Mouse (Mus musculus): ENCODE measurements around the gene Slc44a2.
"Not testable (repeated sequence)": the region's sequence is repeated elsewhere in the genome, so short reads cannot be mapped to it uniquely, and the experiment has no call there.

The Slc44a2 gene

DNA sequence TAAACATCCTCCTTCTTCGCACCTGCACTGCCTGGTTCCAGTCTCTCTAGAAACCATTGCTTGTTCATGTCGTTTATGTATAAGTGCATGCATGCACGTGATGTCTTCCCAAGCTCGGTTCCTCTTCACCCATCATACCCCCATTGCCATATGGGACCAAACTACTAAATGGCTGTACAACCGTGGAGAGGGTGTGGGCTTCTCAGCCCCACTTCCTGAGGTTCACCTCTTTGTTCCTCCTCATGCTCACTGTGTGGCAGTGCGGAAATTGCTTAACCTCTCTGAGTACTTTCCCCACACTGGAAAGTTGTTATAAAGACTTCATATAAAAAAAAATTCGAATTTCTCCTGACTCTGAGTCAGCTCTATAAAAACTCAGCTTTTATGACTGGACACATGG, 3.8 kb upstream of the Slc44a2 start:
- peak; percentile 64 for DNase-seq (ENCODE audit: low read depth, low spot score)
- Histone ChIP-seq H3K36me3 (ENCODE audit: control insufficient read depth, insufficient read depth, low read length, poor library complexity, severe bottlenecking) (no peaks in the 10 kb centered on the region), H3K27me3 (ENCODE audit: control insufficient read depth, insufficient read depth, low read length, poor library complexity, severe bottlenecking) (no peaks in the 10 kb centered on the region)

DNA sequence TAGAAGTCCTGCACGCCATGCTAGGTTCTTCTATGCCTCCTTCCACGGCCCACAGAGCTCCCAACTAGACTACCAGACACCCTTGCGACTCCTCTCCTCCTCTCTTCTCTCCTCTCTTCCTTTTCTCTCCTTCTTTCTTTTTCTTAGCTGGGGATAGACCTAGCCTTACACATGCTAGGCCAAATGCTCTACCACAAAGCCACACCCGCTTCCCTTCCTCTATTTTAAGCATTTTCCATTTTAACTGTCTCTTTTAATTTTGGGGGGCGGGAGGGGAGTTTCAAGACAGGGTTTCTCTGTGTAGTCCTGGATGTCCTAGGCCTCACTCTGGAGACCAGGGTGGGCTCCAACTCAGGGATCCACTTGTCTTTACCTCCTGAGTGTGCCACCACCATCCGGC, 1.7 kb upstream of the Slc44a2 start:
- Histone ChIP-seq H3K27me3 (ENCODE audit: control insufficient read depth, insufficient read depth, low read length, poor library complexity, severe bottlenecking) (no peaks in the 10 kb centered on the region), H3K36me3 (ENCODE audit: control insufficient read depth, insufficient read depth, low read length, poor library complexity, severe bottlenecking) (no peaks in the 10 kb centered on the region)
- DNase-seq (ENCODE audit: low read depth, low spot score): no peak

DNA sequence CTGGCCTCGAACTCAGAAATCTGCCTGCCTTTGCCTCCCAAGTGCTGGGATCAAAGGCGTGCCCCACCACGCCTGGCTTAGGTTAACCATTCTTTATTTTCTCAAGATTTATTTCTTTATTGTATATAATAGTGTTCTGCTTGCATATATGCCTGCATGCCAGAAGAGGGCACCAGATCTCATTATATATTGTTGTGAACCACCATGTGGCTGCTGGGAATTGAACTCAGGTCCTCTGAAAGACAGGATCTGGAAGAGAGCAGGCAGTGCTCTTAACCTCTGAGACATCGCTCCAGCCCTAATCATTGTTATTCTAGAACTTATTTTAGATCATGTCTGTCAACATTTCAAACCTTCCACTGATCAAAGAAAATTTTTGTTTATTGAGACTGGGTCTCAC, 995 bp upstream of the Slc44a2 start:
- H3K27me3 ChIP-seq (ENCODE audit: control insufficient read depth, insufficient read depth, low read length, poor library complexity, severe bottlenecking): no peaks in the 10 kb centered on the region
- DNase-seq (ENCODE audit: low read depth, low spot score): no peak
- no peaks in the 10 kb centered on the region for H3K36me3 ChIP-seq (ENCODE audit: control insufficient read depth, insufficient read depth, low read length, poor library complexity, severe bottlenecking)

DNA sequence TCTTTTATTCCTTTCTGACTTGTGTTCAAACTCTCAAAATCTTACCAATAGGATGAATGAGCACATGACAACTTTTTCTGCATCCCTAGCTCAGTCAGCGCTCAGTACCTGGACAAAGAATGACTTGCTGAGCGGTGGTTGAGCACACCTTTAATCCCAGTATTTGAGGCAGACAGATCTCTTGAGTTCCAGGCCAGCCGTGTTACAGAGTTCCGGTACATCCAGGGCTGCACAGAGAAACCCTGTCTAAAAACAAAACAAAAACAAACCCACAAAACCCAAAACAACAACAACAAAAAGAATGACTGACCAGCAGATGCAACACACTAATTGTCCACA, 249 bp upstream of the Slc44a2 start:
- Histone ChIP-seq H3K36me3 (ENCODE audit: control insufficient read depth, insufficient read depth, low read length, poor library complexity, severe bottlenecking) (no peaks in the 10 kb centered on the region), H3K27me3 (ENCODE audit: control insufficient read depth, insufficient read depth, low read length, poor library complexity, severe bottlenecking) (no peaks in the 10 kb centered on the region)
- peak; percentile 32 for DNase-seq (ENCODE audit: low read depth, low spot score)

DNA sequence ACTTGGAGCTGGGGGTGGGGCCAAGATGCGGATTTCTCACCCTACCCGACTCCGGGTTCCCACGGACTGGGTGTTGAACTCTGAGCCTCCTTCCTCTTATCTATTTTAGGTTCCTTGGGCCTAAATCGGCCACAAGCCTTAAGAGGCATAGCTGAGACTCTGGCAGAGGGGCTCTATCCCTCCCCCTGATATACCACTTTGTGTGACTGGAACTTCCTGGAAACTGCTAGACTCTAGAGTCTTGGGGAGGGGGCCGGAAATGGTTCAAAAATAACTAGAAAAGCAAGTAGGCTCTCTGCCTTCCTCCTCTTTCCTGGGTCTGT, 976 bp downstream of the Slc44a2 start:
- DNase-seq (ENCODE audit: low read depth, low spot score): peak; percentile 79

DNA sequence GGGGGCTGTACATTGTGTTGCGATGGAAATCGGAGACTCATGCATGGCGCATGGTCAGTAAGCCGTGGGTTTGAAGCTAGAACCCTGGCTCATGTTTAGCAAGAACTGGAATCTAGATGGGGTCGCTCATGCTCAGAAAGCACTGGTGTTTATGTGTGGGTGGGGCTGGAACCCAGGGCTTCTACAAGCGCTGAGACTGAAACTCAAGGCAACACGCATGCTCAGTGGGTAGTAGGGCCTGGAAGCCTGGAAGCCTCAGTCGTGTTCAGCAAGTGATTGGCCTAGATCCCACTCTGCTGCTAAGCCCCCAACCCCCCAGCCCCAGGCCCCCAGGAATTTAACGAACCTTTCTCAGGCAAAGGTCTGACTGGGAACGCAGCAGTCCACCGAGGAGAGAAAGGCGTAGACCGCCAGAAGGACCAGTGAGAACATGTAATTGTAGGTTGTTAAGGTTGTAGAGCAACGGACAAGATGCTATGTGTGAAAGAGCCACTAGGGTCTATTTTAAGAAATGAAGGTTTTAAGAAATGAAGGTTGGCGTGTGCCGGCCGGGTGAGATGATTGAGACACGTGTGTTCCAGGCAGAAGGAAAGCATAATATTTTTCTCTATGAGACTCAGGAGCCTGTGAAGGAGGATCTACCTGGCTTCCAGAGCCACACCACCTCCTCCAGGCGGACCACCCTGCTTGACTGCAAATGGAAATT, 1.9 kb downstream of the Slc44a2 start:
- no peaks in the 10 kb centered on the region for H3K27me3 ChIP-seq (ENCODE audit: control insufficient read depth, insufficient read depth, low read length, poor library complexity, severe bottlenecking)
- H3K36me3 ChIP-seq (ENCODE audit: control insufficient read depth, insufficient read depth, low read length, poor library complexity, severe bottlenecking): no peaks in the 10 kb centered on the region
- DNase-seq (ENCODE audit: low read depth, low spot score): peak; percentile 64

More for the DNA sequence above, 976 bp downstream of the Slc44a2 start:
- Histone ChIP-seq H3K36me3 (ENCODE audit: control insufficient read depth, insufficient read depth, low read length, poor library complexity, severe bottlenecking) (no peaks in the 10 kb centered on the region), H3K27me3 (ENCODE audit: control insufficient read depth, insufficient read depth, low read length, poor library complexity, severe bottlenecking) (no peaks in the 10 kb centered on the region)

DNA sequence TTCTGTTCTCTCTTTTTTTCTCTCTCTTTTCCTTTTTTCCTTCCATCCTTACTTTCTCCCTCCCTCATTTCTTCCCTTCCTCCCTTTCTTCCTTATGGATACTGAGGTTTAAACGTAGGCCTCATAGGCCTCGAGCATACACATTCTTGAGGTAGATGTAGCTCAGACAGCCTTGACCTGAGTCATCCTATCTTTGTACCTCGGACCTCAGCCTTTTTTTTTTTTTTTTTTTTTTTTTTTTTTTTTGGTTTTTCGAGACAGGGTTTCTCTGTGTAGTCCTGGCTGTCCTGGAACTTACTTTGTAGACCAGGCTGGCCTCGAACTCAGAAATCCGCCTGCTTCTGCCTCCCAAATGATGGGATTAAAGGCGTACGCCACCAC, 2.4 kb downstream of the Slc44a2 start:
- DNase-seq (ENCODE audit: low read depth, low spot score); H3K36me3 ChIP-seq (ENCODE audit: control insufficient read depth, insufficient read depth, low read length, poor library complexity, severe bottlenecking); H3K27me3 ChIP-seq (ENCODE audit: control insufficient read depth, insufficient read depth, low read length, poor library complexity, severe bottlenecking): not testable (repeated sequence)

DNA sequence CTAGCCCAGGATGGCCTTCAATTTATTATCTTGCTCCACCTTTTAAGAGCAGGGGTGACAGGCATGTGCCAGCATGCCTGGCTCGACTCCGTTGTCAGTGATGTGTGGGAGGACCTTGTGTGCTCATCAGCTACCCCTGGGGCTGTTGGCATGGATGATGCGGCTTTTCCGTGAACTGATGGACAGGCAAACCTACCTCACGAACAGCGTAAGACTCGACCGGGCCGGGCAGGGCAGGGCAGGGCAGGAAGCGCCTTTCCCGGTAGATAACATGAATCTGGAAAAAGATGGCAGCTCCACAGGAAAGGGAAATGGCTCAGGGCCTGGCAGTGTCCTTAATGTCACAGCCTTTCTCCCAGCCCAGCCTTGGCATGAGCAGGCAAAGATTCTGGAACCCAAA, 3.8 kb downstream of the Slc44a2 start:
- Histone ChIP-seq H3K36me3 (ENCODE audit: control insufficient read depth, insufficient read depth, low read length, poor library complexity, severe bottlenecking) (no peaks in the 10 kb centered on the region), H3K27me3 (ENCODE audit: control insufficient read depth, insufficient read depth, low read length, poor library complexity, severe bottlenecking) (no peaks in the 10 kb centered on the region)
- DNase-seq (ENCODE audit: low read depth, low spot score): no peak

DNA sequence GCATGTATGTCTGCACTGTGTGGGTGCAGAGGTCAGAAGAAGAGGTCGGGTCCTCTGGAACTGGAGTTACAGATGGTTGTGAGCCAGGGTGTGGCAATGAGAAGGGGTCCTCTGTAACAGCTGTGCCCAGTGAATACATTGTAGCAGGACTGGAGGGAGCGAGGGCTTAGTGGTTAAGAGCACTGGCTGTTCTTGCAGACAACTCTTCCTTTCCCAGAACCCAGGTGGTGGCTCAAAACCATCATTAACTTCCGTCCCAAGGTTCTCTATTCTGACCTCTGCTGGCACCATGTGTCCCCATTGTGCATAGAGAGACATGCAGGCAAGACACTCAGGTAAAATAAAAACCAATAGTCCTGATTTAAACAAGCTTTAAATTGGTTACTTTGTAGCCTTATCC, 7.1 kb downstream of the Slc44a2 start:
- DNase-seq (ENCODE audit: low read depth, low spot score): peak; percentile 61
- no peaks in the 10 kb centered on the region for H3K36me3 ChIP-seq (ENCODE audit: control insufficient read depth, insufficient read depth, low read length, poor library complexity, severe bottlenecking)
- H3K27me3 ChIP-seq (ENCODE audit: control insufficient read depth, insufficient read depth, low read length, poor library complexity, severe bottlenecking): no peaks in the 10 kb centered on the region

DNA sequence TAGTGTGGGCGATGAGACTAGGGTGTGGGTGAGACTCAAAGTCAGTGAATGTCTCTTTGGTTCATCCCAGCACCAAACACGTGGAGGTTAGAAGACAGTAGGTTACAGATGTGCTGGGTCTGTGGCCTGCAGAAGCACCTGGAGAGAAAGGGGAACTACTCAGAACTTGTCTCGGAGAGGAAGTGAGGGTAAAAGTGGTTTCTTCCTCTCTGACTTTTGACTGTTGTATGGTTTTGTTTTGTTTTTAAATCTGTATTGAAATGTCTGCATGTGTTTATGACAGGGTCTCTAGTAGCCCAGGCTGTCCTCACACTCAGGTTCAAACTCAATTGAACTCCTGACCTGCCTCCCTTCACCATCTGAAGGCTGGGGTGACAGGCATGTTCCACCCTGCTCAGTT, 7.5 kb downstream of the Slc44a2 start:
- Histone ChIP-seq H3K27me3 (ENCODE audit: control insufficient read depth, insufficient read depth, low read length, poor library complexity, severe bottlenecking) (no peaks in the 10 kb centered on the region), H3K36me3 (ENCODE audit: control insufficient read depth, insufficient read depth, low read length, poor library complexity, severe bottlenecking) (no peaks in the 10 kb centered on the region)
- peak; percentile 87 for DNase-seq (ENCODE audit: low read depth, low spot score)

DNA sequence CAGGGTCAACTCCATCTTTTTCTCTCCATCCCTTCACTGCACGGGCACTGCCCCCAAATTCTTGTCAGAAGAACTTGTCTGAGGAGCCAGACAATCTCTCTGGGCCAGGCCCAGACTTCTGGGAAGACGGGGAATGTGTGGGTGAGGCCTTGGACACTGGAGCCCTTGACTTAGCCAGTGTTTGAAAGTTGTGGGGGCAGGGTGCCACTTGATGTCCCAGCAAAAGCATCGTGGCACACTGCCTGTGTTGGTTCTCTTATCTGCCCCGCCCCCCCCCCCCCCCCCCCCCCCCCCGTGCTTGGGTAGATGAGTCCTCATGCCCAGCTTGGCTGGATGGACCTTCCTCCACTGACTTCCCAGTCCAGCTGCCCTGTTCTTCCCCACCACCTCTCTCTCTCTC, 8.5 kb downstream of the Slc44a2 start:
- H3K27me3 ChIP-seq (ENCODE audit: control insufficient read depth, insufficient read depth, low read length, poor library complexity, severe bottlenecking): no peaks in the 10 kb centered on the region
- DNase-seq (ENCODE audit: low read depth, low spot score): no peak

DNA sequence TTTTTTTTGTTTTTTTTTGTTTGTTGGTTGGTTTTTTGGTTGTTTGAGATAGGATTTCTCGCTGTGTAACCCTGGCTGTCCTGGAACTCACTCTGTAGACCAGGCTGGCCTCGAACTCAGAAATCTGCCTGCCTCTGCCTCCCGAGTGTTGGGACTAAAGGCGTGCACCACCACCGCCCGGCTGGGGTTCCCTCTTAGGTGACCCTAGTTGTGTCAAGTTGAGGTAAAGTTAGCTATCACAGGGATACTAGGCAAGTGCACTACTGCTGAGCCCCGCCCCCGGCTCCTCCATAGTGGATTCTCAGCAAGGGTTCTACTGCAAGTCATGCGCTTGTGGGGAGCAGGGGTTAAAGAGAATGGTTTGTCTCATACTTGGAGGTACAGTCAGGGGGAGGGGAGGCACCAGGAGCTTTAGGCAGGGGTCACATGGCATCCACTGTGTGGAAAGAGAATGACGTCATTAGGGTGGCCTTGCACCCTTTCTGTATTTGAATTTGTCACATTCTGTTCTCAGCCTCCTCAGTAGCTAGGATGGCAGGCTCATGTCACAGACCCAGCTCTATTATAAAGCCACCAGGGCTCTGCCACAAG, 9.3 kb downstream of the Slc44a2 start:
- H3K36me3 ChIP-seq (ENCODE audit: control insufficient read depth, insufficient read depth, low read length, poor library complexity, severe bottlenecking): no peaks in the 10 kb centered on the region; the same call in 1 of the 2 replicates
- DNase-seq (ENCODE audit: low read depth, low spot score): peak; percentile 72

More for the DNA sequence above, 8.5 kb downstream of the Slc44a2 start:
- H3K36me3 ChIP-seq (ENCODE audit: control insufficient read depth, insufficient read depth, low read length, poor library complexity, severe bottlenecking): no peaks in the 10 kb centered on the region

DNA sequence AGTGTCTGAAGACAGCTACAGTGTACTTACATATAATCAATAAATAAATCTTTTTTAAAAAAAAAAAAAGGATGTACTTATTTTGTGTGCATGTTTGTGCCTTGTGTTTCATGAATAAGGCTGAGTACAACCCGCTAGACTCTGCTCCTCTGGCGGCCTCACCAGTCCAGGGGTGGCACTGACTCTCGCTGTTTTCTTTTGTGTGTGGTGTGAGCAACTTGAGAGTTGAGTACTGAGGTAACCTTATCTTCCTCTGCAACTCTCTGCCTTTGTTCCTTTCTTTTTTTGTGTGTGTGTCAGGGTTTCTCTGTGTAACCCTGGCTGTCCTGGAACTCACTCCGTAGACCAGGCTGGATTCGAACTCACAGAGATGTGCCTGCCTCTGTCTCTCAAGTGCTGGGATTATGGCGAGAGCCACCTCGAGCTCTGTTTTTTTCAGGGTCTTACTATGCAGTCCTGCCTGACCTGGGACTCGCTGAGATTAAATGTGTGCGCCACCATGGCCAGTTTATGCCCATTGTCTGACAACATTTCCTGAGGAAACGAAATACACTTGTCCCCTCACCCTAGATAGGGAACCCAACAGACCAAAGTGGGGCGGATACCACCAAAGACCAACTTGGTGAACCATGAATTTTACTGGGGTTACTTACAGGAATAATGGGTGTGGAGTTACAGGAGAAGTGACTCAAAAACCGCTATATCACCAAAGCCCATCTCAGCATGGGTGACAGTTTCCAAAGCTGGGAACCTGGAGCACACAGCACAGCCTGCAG, 11.1 kb downstream of the Slc44a2 start:
- H3K27me3 ChIP-seq (ENCODE audit: control insufficient read depth, insufficient read depth, low read length, poor library complexity, severe bottlenecking): no peaks in the 10 kb centered on the region
- no peak for DNase-seq (ENCODE audit: low read depth, low spot score)
- H3K36me3 ChIP-seq (ENCODE audit: control insufficient read depth, insufficient read depth, low read length, poor library complexity, severe bottlenecking): no peaks in the 10 kb centered on the region; the same call in 1 of the 2 replicates

More for the DNA sequence above, 9.3 kb downstream of the Slc44a2 start:
- no peaks in the 10 kb centered on the region for H3K27me3 ChIP-seq (ENCODE audit: control insufficient read depth, insufficient read depth, low read length, poor library complexity, severe bottlenecking)

DNA sequence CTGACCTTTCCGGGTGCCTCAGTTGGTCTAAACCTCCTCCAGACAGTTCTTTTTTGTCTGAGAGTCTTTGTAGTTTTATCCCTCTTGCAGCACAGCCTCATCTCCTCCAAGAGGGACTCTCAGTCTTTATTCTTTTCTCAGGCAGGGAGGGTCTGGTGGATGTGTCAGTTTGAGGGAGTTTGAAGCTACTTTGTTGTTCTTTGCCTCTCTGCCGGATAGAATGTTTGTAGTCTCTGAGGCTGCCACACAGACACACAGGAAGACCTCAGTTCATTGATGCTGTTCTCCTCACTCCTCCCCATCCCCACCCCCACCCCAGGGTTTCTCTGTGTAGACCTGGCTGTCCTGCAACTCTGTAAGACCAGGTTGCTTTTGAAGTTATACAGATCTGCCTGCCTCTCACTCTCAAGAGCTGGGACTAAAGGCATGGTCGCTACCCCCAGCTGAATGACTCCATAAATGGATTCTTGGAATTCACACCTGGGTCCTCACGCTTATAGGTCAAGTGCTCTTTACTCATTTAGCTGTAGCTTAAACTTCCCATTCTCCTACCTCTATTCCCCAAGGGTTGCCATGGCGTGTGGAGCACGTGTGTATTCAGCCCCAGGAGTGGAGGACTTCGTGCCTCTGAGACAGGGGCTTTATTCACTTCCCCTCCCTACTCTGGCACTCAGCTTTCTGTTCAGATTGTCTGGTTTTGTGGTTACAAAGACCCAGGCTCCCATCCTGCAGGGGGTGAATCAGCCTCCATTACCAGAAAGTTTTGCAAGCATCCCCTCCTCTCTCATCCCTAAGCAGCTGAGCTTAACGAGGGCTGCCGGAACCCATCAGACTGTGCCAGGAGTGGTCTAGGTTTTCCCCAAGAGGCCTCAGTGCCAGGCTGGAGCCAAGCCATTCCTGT, 11.9 kb downstream of the Slc44a2 start:
- Histone ChIP-seq H3K27me3 (ENCODE audit: control insufficient read depth, insufficient read depth, low read length, poor library complexity, severe bottlenecking) (no peaks in the 10 kb centered on the region), H3K36me3 (ENCODE audit: control insufficient read depth, insufficient read depth, low read length, poor library complexity, severe bottlenecking) (no peaks in the 10 kb centered on the region; the same call in 1 of the 2 replicates)
- DNase-seq (ENCODE audit: low read depth, low spot score): peak; percentile 37

All from splenic B cell, adult 2 months (primary cell).